Mouse (Mus musculus) brain, embryonic 14.5 days (tissue): ENCODE measurements around the gene Epb41l3.

Source experiments
- CTCF ChIP-seq: fragments of 200-500 bp; IDR thresholded peaks from 2 replicates; pipeline ENCODE4 v1.5.1; 2012; ENCODE audit warnings: inconsistent platforms, mild to moderate bottlenecking, moderate library complexity, borderline replicate concordance; ENCODE audit not compliant: insufficient read depth, insufficient read length; ENCODE audit errors: extremely low read depth
- POLR2A ChIP-seq: fragments of 200-500 bp; IDR thresholded peaks from 2 replicates; pipeline ENCODE4 v1.6.1; 2012; ENCODE audit warnings: mild to moderate bottlenecking, inconsistent platforms, borderline replicate concordance; ENCODE audit not compliant: poor library complexity, insufficient read depth, insufficient read length, severe bottlenecking; ENCODE audit errors: extremely low read depth

DNA sequence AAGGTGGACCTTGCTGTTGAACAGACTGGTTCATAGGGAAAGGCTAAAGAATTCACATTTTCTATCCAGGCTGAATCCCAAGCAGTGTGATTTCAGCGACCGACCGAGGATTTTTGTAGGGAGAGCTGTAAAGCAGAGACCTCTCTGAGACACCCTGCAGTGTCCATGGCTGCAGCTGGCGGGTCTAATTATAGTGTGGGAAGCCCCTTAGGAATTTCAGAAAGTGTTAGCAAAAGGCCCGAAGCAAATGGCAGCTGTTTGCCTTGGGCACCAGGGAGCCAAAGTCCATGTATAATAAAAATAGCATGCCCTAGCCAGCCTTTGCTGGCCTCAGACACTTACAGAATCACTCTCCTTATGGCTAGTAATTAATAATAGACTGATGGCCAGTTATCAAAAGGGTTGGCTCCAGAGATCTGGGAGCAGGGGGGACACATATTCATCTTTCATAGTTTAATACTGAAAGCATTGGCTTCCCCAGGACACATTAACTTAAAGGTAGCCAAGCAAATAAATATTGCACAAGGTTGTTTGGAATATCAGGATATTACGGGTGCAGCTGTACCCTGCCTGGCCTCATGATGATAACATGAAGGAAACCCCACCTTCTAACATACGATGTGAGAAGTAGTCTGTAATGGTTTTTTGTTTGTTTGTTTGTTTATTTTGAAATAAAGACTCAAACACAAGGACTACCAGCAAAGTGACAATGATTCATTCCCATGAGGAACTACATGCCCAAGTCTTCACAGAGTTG is 106.3 kb downstream of the Epb41l3 start:
- TF ChIP-seq POLR2A (no peak), CTCF (no peak)
